Comparison of ENCODE assay signal across 1 mouse cellular context in genomic region chr1:162188744-162189143, GRCm38 (mm10).
TF ChIP-seq lines count a peak whose summit lies in the region.

No protein-coding gene starts in this region.

TF ChIP-seq in CH12.LX, 34 proteins besides CTCF, POLR2A, EP300 and RAD21 (continued from another document):
- TF ChIP-seq ZKSCAN1 (IDR thresholded peaks at IDR 0.05; ENCODE audit: borderline replicate concordance, low read depth, low read length) (no peak), POLR2AphosphoS2 (IDR thresholded peaks at IDR 0.05; ENCODE audit: low read depth, low read length) (no peak), MAFK (IDR thresholded peaks at IDR 0.05; ENCODE audit: insufficient replicate concordance, low read length) (0 out of 2 replicates have a peak, but pooled peaks have one; percentile 33), TCF12 (IDR thresholded peaks at IDR 0.05; ENCODE audit: low read depth, low read length) (peak; percentile 63; the same call in 1 of the 2 replicates), UBTF (IDR thresholded peaks at IDR 0.05; ENCODE audit: low read depth, low read length) (no peak), USF2 (conservative IDR thresholded peaks at IDR 0.05; ENCODE audit: low read depth, low read length) (no peak; the same call in 1 of the 2 replicates), MAX (IDR thresholded peaks at IDR 0.05; ENCODE audit: low read length) (peak; percentile 63; the same call in 1 of the 2 replicates), ZNF384 (IDR thresholded peaks at IDR 0.05; ENCODE audit: low read depth, low read length) (no peak)
